ENCODE assay signal across 7 mouse cellular contexts in the genomic region with DNA sequence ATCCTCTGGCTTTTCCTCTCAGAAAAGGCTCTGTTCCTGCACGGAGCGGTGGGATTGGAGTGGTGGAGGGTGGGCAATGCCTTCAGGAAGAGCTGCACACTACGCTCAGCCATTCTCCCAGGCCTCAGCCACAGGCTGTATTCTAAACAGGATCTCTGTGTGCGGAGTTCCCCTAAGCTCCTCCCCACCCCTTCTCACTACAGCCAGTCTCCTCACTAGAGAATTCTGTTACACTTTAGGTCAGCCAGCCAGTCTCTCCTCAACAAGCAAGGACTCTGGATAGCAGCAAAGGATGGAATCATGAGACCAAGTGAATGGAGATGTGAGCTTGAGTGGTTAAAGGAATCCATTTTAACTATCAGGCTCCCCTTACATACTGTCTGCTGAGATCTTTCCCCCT. TPM values are rescaled to one million over a fixed set of nuclear protein-coding genes. Genes with fewer than 3 reads are reported as not detected.
DNase-seq lines count a peak whose midpoint lies in the region; ATAC-seq and TF ChIP-seq lines count a peak whose summit lies in the region.

No protein-coding gene starts in this region.

- H3K9me3 ChIP-seq in forebrain, embryonic 14.5 days (replicated peaks; ENCODE audit: control insufficient read depth, low read length) = no peaks in the 10 kb centered on the region
- H3K9me3 ChIP-seq in liver, embryonic 11.5 days (ENCODE audit: control insufficient read depth, low read length) = no peaks in the 10 kb centered on the region

- H3K27me3 ChIP-seq in forebrain, embryonic 14.5 days (replicated peaks; ENCODE audit: control insufficient read depth, insufficient read depth, low read length) = no peaks in the 10 kb centered on the region
- no peaks in the 10 kb centered on the region for H3K27me3 ChIP-seq in liver, embryonic 11.5 days (replicated peaks; ENCODE audit: control insufficient read depth, insufficient read depth, low read length)

- no peaks in the 10 kb centered on the region; the same call in 1 of the 2 replicates for H3K36me3 ChIP-seq in forebrain, embryonic 14.5 days (ENCODE audit: control insufficient read depth, insufficient read depth, low read length)
- no peaks in the 10 kb centered on the region for H3K36me3 ChIP-seq in liver, embryonic 11.5 days (ENCODE audit: control insufficient read depth, insufficient read depth, low read length)

- TF ChIP-seq POLR2A in olfactory bulb, adult 2 months (IDR thresholded peaks at IDR 0.05; ENCODE audit: insufficient read depth, low read depth, low read length) = no peak

- peak overlapping the region; percentile 43; the same call in 1 of the 2 replicates for H3K9ac ChIP-seq in forebrain, embryonic 14.5 days (ENCODE audit: low read length)
- H3K9ac ChIP-seq in liver, embryonic 11.5 days (ENCODE audit: low read depth, low read length) = peak overlapping the region; percentile 77

- H3K27ac ChIP-seq in forebrain, embryonic 14.5 days (ENCODE audit: low read depth, low read length) = no peak overlapping the region
- peak overlapping the region; percentile 77 for H3K27ac ChIP-seq in liver, embryonic 11.5 days (ENCODE audit: low read depth, low read length)
- peak overlapping the region; percentile 70 for H3K27ac ChIP-seq in olfactory bulb, adult 2 months (ENCODE audit: insufficient read depth, low read depth, low read length)

- ATAC-seq in forebrain, embryonic 14.5 days = no peak
- ATAC-seq in liver, embryonic 11.5 days (replicated peaks; ENCODE audit: low FRiP score) = 0 out of 2 replicates have a peak, but pooled peaks have one; percentile 29

- no peak for TF ChIP-seq CTCF in olfactory bulb, adult 2 months (IDR thresholded peaks at IDR 0.05; ENCODE audit: insufficient read depth, low read depth, low read length)

- WGBS in forebrain, embryonic 14.5 days = 50% methylated on average over 4 of the region's 4 CpGs
- WGBS in liver, embryonic 11.5 days = 50% methylated on average over 4 of the region's 4 CpGs
- 8% methylated on average over 4 of the region's 4 CpGs for WGBS in olfactory bulb, adult 2 months

- DNase-seq in Muller cell, postnatal 12 days (ENCODE audit: inconsistent ontology term) = peak; percentile 50
- peak; percentile 92 for DNase-seq in brain, adult 2 months (ENCODE audit: low read depth, low spot score)
- no peak for DNase-seq in forebrain, embryonic 14.5 days (ENCODE audit: low spot score)
- DNase-seq in liver, embryonic 11.5 days (ENCODE audit: low spot score) = no peak
- no peak for DNase-seq in frontal cortex, postnatal 36 days (ENCODE audit: low spot score in 2 of 2)
- no peak for DNase-seq in ovary, postnatal 10 days (ENCODE audit: low spot score)

- H3K4me1 ChIP-seq in forebrain, embryonic 14.5 days (ENCODE audit: control insufficient read depth, insufficient read depth, low read length) = peaks cover 34% of the 10 kb centered on the region
- H3K4me1 ChIP-seq in liver, embryonic 11.5 days (replicated peaks; ENCODE audit: control insufficient read depth, insufficient read depth, low read length) = peaks cover 56% of the 10 kb centered on the region
- H3K4me1 ChIP-seq in olfactory bulb, adult 2 months (ENCODE audit: control insufficient read depth, insufficient read depth, low read length) = peaks cover 37% of the 10 kb centered on the region

- no peak overlapping the region for H3K4me3 ChIP-seq in forebrain, embryonic 14.5 days (ENCODE audit: low read depth, low read length)
- H3K4me3 ChIP-seq in liver, embryonic 11.5 days (ENCODE audit: low read depth, low read length) = peak overlapping the region; percentile 56
- H3K4me3 ChIP-seq in olfactory bulb, adult 2 months (ENCODE audit: insufficient read depth, low read depth, low read length) = peak overlapping the region; percentile 16

- peak overlapping the region; percentile 73; the same call in 1 of the 2 replicates for H3K4me2 ChIP-seq in forebrain, embryonic 14.5 days (ENCODE audit: low read length)
- peak overlapping the region; percentile 97 for H3K4me2 ChIP-seq in liver, embryonic 11.5 days

RNA-seq across cellular contexts. Expression of gene Tmcc2, which starts 3.1 kb away (rescaled TPM):
- polyA plus RNA-seq in forebrain, embryonic 14.5 days (2014; fragmentation: Nextera tagmentation; extraction: Ambion mirVana) = 18.2 and 23.1 TPM in 2 replicates
- 24.6 and 28.1 TPM in 2 replicates for polyA plus RNA-seq in liver, embryonic 11.5 days (2014; fragmentation: Nextera tagmentation; extraction: Ambion mirVana)
- not detected in 2 replicates for polyA plus RNA-seq in olfactory bulb, adult 2 months (2012; ENCODE audit: insufficient read depth, insufficient read length, low replicate concordance, missing spikeins)

RNA-seq across cellular contexts. Expression of gene Dstyk, which starts 29.4 kb away (rescaled TPM):
- polyA plus RNA-seq in forebrain, embryonic 14.5 days (2014; fragmentation: Nextera tagmentation; extraction: Ambion mirVana) = 7.7 and 8.9 TPM in 2 replicates
- 7.2 TPM in 2 replicates for polyA plus RNA-seq in liver, embryonic 11.5 days (2014; fragmentation: Nextera tagmentation; extraction: Ambion mirVana)
- polyA plus RNA-seq in olfactory bulb, adult 2 months (2012; ENCODE audit: insufficient read depth, insufficient read length, low replicate concordance, missing spikeins) = not detected in 2 replicates

Comparison
In these comparisons a context has a peak if more than half of its experiments do, and no peak if none do; other contexts are left out.
1. DNase-seq: peak in Muller cell, postnatal 12 days (single experiment) and brain, adult 2 months (single experiment); none in forebrain, embryonic 14.5 days (single experiment), liver, embryonic 11.5 days (single experiment), frontal cortex, postnatal 36 days (0 of 2) and ovary, postnatal 10 days (single experiment).